Mouse (Mus musculus): ENCODE results near the gene Rassf3.

- no peak for TF ChIP-seq ZNF384 (IDR thresholded peaks at IDR 0.05; ENCODE audit: low read depth, low read length)
- TF ChIP-seq MAFK (IDR thresholded peaks at IDR 0.05; ENCODE audit: insufficient read depth, low read depth, low read length): no peak
- no peak for TF ChIP-seq ZC3H11A (IDR thresholded peaks at IDR 0.05; ENCODE audit: borderline replicate concordance, low read depth, low read length)
Observed at GRCm38 (mm10) chr10:121434441-121435103, 41.6 kb downstream of the Rassf3 start.
